ENCODE assay signal across 29 mouse cellular contexts in the genomic region with DNA sequence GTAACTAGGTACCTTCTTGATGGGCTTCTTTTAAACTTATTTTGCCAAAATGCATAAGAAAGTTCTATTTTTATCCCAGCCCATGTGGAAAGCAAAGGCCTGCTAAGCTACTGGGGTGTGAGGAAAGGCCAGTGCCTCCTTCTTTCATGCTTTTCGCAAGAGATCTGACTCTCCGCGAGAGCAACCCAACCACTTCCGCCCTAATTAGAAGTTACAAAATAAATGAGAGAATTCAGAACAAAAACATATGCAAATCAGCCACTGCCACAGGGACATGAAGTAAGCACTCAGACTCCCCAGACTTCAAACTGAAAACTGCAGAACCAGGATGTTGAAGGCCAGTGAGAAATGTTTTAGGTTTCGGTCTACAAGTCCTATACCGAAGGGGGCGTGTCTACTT.
DNase-seq lines count a peak whose midpoint lies in the region; ATAC-seq lines count a peak whose summit lies in the region.
"Had no signal": no experiment of that assay in that cellular context is flagged by ENCODE, and none has a peak within 500 bp of the region (broad histone marks: within the 10 kb centered on the region; RNA-seq: fewer than 3 reads in every experiment).

No protein-coding gene starts in this region.

- ATAC-seq in activated CD4-positive, CD25-positive, alpha-beta regulatory T cell, adult 4 months: peak; percentile 36
- ATAC-seq in inflammation-experienced regulatory T-cells, adult 6 months: peak; percentile 32

- no peaks in the 10 kb centered on the region for H3K36me3 ChIP-seq in forebrain, embryonic 10.5 days (replicated peaks)
- H3K36me3 ChIP-seq: embryonic facial prominence, embryonic 12.5 days; heart, embryonic 12.5 days; hindbrain, embryonic 13.5 days; kidney, embryonic 15.5 days; limb, embryonic 13.5 days; lung, embryonic 15.5 days; midbrain, embryonic 12.5 days; stomach, embryonic 15.5 days had no signal

- H3K27me3 ChIP-seq in forebrain, embryonic 10.5 days (ENCODE audit: poor library complexity, severe bottlenecking): no peaks in the 10 kb centered on the region
- H3K27me3 ChIP-seq: embryonic facial prominence, embryonic 12.5 days; heart, embryonic 12.5 days; hindbrain, embryonic 13.5 days; kidney, embryonic 15.5 days; limb, embryonic 13.5 days; lung, embryonic 15.5 days; megakaryocyte, embryonic 14.5 days; midbrain, embryonic 12.5 days; stomach, embryonic 15.5 days had no signal

- WGBS in forebrain, embryonic 10.5 days: 95% methylated on average over 7 of the region's 7 CpGs

- no peak overlapping the region for H3K27ac ChIP-seq in forebrain, embryonic 10.5 days
- H3K27ac ChIP-seq: embryonic facial prominence, embryonic 12.5 days; hindbrain, embryonic 13.5 days; kidney, embryonic 15.5 days; left cerebral cortex, adult 2 months; limb, embryonic 13.5 days; lung, embryonic 15.5 days; midbrain, embryonic 12.5 days; stomach, embryonic 15.5 days had no signal

- no peaks in the 10 kb centered on the region for H3K4me1 ChIP-seq in forebrain, embryonic 10.5 days
- H3K4me1 ChIP-seq: embryonic facial prominence, embryonic 12.5 days; heart, embryonic 12.5 days; hindbrain, embryonic 13.5 days; kidney, embryonic 15.5 days; limb, embryonic 13.5 days; lung, embryonic 15.5 days; megakaryocyte, embryonic 14.5 days; midbrain, embryonic 12.5 days; stomach, embryonic 15.5 days had no signal

- no peaks in the 10 kb centered on the region for H3K9me3 ChIP-seq in forebrain, embryonic 10.5 days
- H3K9me3 ChIP-seq: embryonic facial prominence, embryonic 12.5 days; heart, embryonic 12.5 days; hindbrain, embryonic 13.5 days; kidney, embryonic 15.5 days; limb, embryonic 13.5 days; lung, embryonic 15.5 days; megakaryocyte, embryonic 14.5 days; midbrain, embryonic 12.5 days; stomach, embryonic 15.5 days had no signal

- H3K4me3 ChIP-seq in forebrain, embryonic 10.5 days: no peak overlapping the region
- H3K4me3 ChIP-seq: embryonic facial prominence, embryonic 12.5 days; heart, embryonic 12.5 days; hindbrain, embryonic 13.5 days; kidney, embryonic 15.5 days; left cerebral cortex, adult 2 months; limb, embryonic 13.5 days; lung, embryonic 15.5 days; megakaryocyte, embryonic 14.5 days; midbrain, embryonic 12.5 days; stomach, embryonic 15.5 days had no signal

- DNase-seq in CD4-positive helper T cell, adult 2 months (ENCODE audit: low read depth, low spot score): peak; percentile 6
- DNase-seq in testis, postnatal 14 days (ENCODE audit: low spot score): no peak
- DNase-seq in adrenal gland, adult (ENCODE audit: inconsistent age in 2 of 2, low spot score in 1 of 2): no peak
- no peak for DNase-seq in right cerebral cortex, postnatal 10 days (ENCODE audit: low spot score in 2 of 2)
- DNase-seq in forebrain, embryonic 10.5 days (ENCODE audit: extremely low spot score, low spot score): no peak
- DNase-seq: adrenal gland, postnatal 10 days; cerebellum, adult 11 months; cerebellum, adult 9-10 months; cerebellum, postnatal 36 days; embryo, embryonic 11 days; gastrocnemius, postnatal 25 days; heart, adult 18-20 months; heart, postnatal 4 days; kidney, adult 18-20 months; kidney, postnatal 25 days; right cerebral cortex, postnatal 14 days; thymus, postnatal 36 days had no signal
